Mouse (Mus musculus) midbrain, embryonic 11.5 days (tissue): Measurements from ENCODE around the gene Actl11. TPM values are rescaled to one million over a fixed set of nuclear protein-coding genes. Genes with fewer than 3 reads are reported as not detected.

Source experiments
- ATAC-seq: fragments of 200-750 bp; cut with Nextera tagmentation; 2 replicates; pipeline ENCODE4 v1.8.0; 2017; ENCODE audit warnings: moderate TSS enrichment, moderate library complexity; ENCODE audit not compliant: low FRiP score
- DNase-seq: peaks from one replicate; pipeline ENCODE4 v3.0.0; 2015; ENCODE audit warnings: low spot score; ENCODE audit errors: missing footprints
- H3K27ac ChIP-seq: fragments of 300-500 bp; sonication (generic); 2 replicates; pipeline ENCODE4 v1.5.1; 2014; ENCODE audit warnings: low read depth, low read length
- H3K27me3 ChIP-seq: fragments of 300-500 bp; sonication (generic); 2 replicates; pipeline ENCODE4 v1.6.1; 2014; ENCODE audit warnings: mild to moderate bottlenecking, low read length, moderate library complexity, mixed read lengths; ENCODE audit not compliant: control insufficient read depth, insufficient read depth
- H3K36me3 ChIP-seq: fragments of 300-500 bp; sonication (generic); 2 replicates; pipeline ENCODE4 v1.6.1; 2014; ENCODE audit warnings: mild to moderate bottlenecking, low read length, moderate library complexity, mixed read lengths; ENCODE audit not compliant: control insufficient read depth, insufficient read depth
- H3K4me1 ChIP-seq: fragments of 300-500 bp; sonication (generic); 2 replicates; pipeline ENCODE4 v1.6.1; 2014; ENCODE audit warnings: low read length; ENCODE audit not compliant: control insufficient read depth, insufficient read depth
- H3K4me2 ChIP-seq: fragments of 300-500 bp; sonication (generic); 2 replicates; pipeline ENCODE4 v1.6.1; 2014; ENCODE audit warnings: mild to moderate bottlenecking, moderate library complexity
- H3K4me3 ChIP-seq: fragments of 300-500 bp; sonication (generic); 2 replicates; pipeline ENCODE4 v1.5.1; 2014; ENCODE audit warnings: low read depth, low read length
- H3K9ac ChIP-seq: fragments of 300-500 bp; sonication (generic); 2 replicates; pipeline ENCODE4 v1.6.1; 2014; ENCODE audit warnings: low read length
- H3K9me3 ChIP-seq: fragments of 300-500 bp; sonication (generic); 2 replicates; pipeline ENCODE4 v1.6.1; 2016; ENCODE audit warnings: low read length; ENCODE audit not compliant: control insufficient read depth
- WGBS: fragments of 180-500 bp; shearing (Covaris S2); extraction: QIAGEN DNeasy Blood & Tissue Kit; methylation state at CpG from one replicate; pipeline ENCODE4 v1.1.7; 2014; 5-methylcytosine and 5-hydroxymethylcytosine counted together
- polyA plus RNA-seq: library from polyadenylated mRNA; unstranded; fragments of >200 nt; fragmentation: Nextera tagmentation; extraction: Ambion mirVana; gene quantifications from 2 replicates; pipeline ENCODE4 v1.2.1, GENCODE M21; 2014

Gene Actl11
- polyA plus RNA-seq, 1 experiment from 2014 or later: not detected

DNA sequence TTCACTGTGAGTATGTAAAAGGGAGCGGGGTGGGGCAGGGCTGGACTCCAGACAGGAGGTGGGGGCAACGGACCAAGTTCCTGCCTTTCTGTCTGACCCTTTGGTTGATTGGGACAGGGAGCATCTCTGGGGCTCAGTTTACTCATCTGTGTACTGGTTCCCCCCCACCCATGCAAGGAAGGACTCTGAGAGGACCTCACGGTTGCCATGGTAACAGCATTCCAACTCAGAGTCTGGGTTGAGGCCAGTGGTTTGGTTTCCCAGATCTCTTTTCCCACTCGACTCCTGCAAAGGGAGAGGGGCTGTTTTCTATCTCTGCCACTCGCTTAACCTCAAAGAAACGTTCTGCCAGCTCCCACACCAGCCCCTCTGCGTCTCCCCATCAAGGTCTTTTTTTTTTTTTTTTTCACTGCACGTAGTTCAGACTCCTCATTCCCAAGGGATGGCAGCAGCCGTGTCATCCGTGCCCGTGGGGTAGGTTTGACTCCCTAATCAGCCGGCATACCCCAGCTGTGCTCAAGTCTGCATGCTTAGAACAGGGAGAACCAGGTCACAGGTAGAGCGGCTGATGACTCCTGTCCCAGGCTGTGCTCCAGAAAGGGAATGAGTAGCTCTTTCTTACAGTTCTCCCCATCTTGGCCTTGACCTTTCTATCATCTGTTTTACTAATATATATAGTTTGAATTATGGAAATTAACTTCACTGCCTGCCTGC lies 10.2 kb upstream of the Actl11 start:
- H3K9me3 ChIP-seq: no peaks in the 10 kb centered on the region
- H3K27ac ChIP-seq: no peak overlapping the region
- no peak overlapping the region for H3K9ac ChIP-seq
- WGBS: 34% methylated on average over 13 of the region's 13 CpGs
- H3K4me2 ChIP-seq: no peak overlapping the region
- ATAC-seq (peak; percentile 40; the same call in 1 of the 2 replicates), DNase-seq (no peak)
- H3K4me1 ChIP-seq: peaks cover 11% of the 10 kb centered on the region
- no peaks in the 10 kb centered on the region for H3K27me3 ChIP-seq
- no peak overlapping the region for H3K4me3 ChIP-seq
- H3K36me3 ChIP-seq: no peaks in the 10 kb centered on the region

DNA sequence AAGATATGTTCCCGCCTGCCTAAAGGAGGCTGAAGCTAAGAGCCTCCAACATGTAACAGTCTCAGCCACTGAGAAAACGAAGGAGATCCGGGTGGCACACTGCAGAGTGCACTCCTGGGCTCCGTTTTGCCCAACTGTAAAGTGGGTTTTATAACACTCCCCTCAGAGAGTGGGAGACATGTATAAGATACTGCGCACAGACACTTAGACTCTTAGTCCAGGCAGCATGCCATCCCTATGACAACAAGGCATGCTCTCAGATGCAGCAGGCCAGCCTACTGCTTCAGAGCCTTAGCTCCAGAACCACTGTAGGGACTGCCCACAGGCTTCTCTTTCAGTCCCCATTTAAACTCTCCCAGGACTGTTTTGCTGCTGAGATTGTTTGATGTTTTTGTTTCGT lies 9.4 kb upstream of the Actl11 start:
- Histone ChIP-seq H3K4me3 (no peak overlapping the region), H3K9me3 (no peaks in the 10 kb centered on the region), H3K4me2 (no peak overlapping the region), H3K27me3 (no peaks in the 10 kb centered on the region), H3K27ac (no peak overlapping the region), H3K9ac (no peak overlapping the region), H3K4me1 (peaks cover 11% of the 10 kb centered on the region), H3K36me3 (no peaks in the 10 kb centered on the region)
- WGBS: 84% methylated on average over 6 of the region's 6 CpGs
- DNase-seq: no peak
- no peak for ATAC-seq

DNA sequence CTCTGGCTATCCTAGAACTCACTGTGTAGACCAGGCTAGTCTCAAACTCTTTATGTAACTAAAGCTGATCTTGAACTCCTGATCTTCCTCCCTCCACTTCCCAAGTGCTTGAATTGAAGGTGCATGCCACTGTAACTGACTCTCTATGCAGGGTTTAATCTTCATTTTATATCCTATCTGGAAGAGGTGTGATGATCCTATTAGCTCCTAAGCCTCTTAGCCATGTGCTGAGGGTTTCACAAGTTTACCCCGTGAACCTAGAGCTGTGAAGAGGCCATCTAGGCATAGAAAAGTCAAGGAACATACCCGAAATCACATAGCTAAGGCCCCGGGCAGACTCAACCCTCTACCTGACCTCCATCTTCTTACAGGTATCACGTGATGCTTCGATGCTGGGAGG lies 8.8 kb upstream of the Actl11 start:
- Histone ChIP-seq H3K27me3 (no peaks in the 10 kb centered on the region), H3K4me1 (peaks cover 16% of the 10 kb centered on the region), H3K4me3 (no peak overlapping the region), H3K36me3 (no peaks in the 10 kb centered on the region), H3K9ac (no peak overlapping the region), H3K9me3 (no peaks in the 10 kb centered on the region), H3K27ac (no peak overlapping the region), H3K4me2 (no peak overlapping the region)
- DNase-seq (no peak), ATAC-seq (no peak)
- 84% methylated on average over 5 of the region's 5 CpGs for WGBS

DNA sequence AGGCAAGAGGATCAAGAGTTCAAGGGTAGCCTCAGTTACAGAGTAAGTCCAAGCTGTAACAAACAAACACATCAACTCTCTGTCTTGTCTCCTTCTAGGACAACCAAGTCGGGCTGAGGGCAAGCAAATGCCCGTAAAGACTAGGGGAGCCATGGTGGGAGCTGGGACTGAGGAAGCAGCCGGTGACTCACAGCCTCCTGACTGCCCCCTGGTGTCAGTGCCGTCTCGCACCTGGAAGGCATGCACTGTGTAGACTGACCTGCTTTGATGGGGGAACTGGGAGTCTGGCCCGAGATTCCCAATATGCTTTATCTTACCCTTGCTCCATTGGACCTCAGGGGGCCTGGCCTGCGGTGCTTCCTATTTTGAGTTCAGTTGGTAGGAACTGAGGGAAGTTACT lies 5.2 kb upstream of the Actl11 start:
- WGBS: 41% methylated on average over 7 of the region's 7 CpGs
- Histone ChIP-seq H3K36me3 (no peaks in the 10 kb centered on the region), H3K4me2 (no peak overlapping the region), H3K27me3 (no peaks in the 10 kb centered on the region), H3K4me1 (peaks cover 23% of the 10 kb centered on the region), H3K4me3 (no peak overlapping the region), H3K9me3 (no peaks in the 10 kb centered on the region), H3K9ac (no peak overlapping the region), H3K27ac (no peak overlapping the region)
- ATAC-seq (no peak), DNase-seq (peak; percentile 90)

DNA sequence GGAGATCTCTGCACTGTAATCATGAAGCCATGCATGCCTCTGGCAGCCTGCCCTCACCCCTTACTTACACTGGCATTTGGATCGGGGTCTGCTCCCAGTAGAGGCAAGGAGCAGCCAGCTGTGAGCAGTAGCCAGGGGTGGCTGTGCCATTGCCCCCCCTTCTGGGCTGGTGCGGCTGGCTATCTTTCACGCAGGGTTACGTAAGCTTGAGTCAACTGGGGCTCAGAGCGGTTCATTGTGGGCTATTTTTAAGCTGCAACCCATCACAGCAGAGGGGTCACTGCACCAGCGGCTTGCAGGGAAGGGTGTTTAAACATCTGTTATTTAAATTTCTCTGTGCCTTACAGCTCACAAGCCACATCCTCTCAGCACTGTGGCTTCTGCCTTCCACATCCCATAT lies 4.3 kb upstream of the Actl11 start:
- 39% methylated on average over 6 of the region's 6 CpGs for WGBS
- H3K9ac ChIP-seq: no peak overlapping the region

DNA sequence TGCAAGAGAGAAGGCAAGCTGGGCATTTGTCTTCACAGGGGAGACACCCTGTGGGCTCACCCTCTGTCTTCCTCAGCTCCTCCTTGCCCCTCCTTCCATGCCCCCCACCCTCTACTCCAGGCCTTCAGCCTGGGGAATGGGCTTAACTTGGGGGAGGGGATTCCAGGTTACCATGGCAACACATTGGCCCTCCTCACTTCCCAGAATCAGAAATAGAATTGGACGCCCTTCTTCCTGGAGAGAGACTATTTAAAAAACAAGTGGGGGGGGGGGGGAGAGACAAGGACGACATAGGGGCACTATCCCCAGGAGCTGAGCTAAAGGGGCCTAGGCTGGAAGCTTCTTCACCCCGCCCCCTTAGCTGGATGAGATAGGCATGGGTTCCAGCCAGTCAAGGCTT lies 3.0 kb upstream of the Actl11 start:
- 19% methylated on average over 3 of the region's 3 CpGs for WGBS
- DNase-seq: peak; percentile 87

More for the DNA sequence above, 4.3 kb upstream of the Actl11 start:
- DNase-seq (peak; percentile 89), ATAC-seq (0 out of 2 replicates have a peak, but pooled peaks have one; percentile 25)
- Histone ChIP-seq H3K4me2 (no peak overlapping the region), H3K27me3 (no peaks in the 10 kb centered on the region), H3K9me3 (no peaks in the 10 kb centered on the region), H3K4me3 (no peak overlapping the region), H3K36me3 (no peaks in the 10 kb centered on the region), H3K27ac (no peak overlapping the region), H3K4me1 (peaks cover 18% of the 10 kb centered on the region)

DNA sequence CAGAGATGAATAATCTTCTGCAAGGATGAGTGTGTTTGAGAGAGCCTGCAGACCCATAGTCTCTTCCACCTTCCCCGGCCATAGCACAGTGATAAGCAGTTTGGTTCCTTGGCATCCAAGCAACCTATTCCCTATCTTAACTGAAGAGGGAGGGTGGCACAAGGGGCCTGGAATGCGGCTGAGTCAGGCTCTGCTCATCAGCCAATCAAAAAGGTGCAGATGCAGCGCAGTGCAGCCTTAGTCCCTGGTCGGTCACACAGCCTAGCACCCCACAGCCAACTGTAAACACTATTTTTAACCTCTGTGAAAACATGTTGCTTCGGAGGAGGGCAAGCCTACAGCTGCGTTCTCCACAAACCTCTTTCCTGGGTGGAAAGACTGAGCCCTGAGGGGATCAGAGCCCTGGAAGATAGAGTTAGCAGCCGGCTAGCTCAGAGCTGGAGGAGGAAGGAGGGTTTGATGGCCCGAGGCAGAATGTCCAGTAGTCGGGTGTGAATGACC lies 1.3 kb upstream of the Actl11 start:
- ATAC-seq (no peak), DNase-seq (no peak)
- no peaks in the 10 kb centered on the region for H3K27me3 ChIP-seq
- H3K4me2 ChIP-seq: no peak overlapping the region
- H3K9me3 ChIP-seq: no peaks in the 10 kb centered on the region
- H3K9ac ChIP-seq: no peak overlapping the region
- 66% methylated on average over 9 of the region's 9 CpGs for WGBS
- peaks cover 18% of the 10 kb centered on the region for H3K4me1 ChIP-seq
- H3K27ac ChIP-seq: no peak overlapping the region
- H3K36me3 ChIP-seq: no peaks in the 10 kb centered on the region
- H3K4me3 ChIP-seq: no peak overlapping the region

More for the DNA sequence above, 3.0 kb upstream of the Actl11 start:
- Histone ChIP-seq H3K4me3 (no peak overlapping the region), H3K36me3 (no peaks in the 10 kb centered on the region), H3K4me2 (no peak overlapping the region), H3K27ac (no peak overlapping the region), H3K27me3 (no peaks in the 10 kb centered on the region), H3K9ac (no peak overlapping the region), H3K4me1 (peaks cover 18% of the 10 kb centered on the region), H3K9me3 (no peaks in the 10 kb centered on the region)
- peak; percentile 62 for ATAC-seq

DNA sequence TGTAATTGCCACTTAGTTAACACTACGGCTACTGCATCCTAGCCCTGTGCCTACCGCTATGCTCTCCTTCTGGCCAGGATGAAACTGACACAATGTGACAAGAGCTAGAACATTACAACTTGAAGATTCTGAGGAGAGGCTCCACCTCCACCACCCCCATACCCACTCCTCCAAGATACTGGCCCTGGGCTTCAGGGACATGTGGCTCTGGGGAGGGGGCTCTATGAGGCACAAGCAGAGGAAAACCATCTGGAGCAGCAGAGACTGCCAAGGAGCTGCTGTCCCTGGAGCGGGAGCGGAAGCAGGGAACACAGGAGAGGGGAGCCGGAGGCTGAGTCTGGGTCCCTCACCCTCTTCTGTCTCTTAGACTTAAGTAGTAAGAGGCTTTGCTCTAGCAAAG lies 520 bp upstream of the Actl11 start:
- no peak for DNase-seq
- H3K36me3 ChIP-seq: no peaks in the 10 kb centered on the region
- no peak overlapping the region for H3K9ac ChIP-seq
- WGBS: 87% methylated on average over 5 of the region's 5 CpGs
- H3K4me3 ChIP-seq: no peak overlapping the region
- H3K4me1 ChIP-seq: peaks cover 18% of the 10 kb centered on the region
- no peak for ATAC-seq
- no peaks in the 10 kb centered on the region for H3K9me3 ChIP-seq
- H3K27ac ChIP-seq: no peak overlapping the region
- H3K4me2 ChIP-seq: no peak overlapping the region
- H3K27me3 ChIP-seq: no peaks in the 10 kb centered on the region

DNA sequence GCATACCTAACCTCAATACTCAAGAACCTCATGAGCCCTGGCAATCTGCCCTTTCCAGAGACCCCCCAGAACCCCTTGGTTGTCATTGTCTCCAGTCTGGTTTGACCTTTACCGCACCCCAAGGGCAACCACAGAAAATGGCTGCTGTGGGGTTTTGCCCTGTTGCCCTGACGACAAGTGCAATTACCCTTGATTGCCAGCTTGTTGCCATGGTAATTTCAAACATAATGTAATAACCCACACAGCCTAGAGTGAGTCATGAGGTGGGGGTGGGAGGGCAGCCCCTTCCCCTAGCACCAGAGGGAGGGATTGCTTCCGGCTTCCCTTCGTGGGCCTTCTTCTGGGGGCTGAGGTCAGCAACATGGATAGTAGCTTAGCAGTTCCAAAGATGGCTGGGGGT lies 4.0 kb downstream of the Actl11 start:
- Histone ChIP-seq H3K9me3 (no peaks in the 10 kb centered on the region), H3K4me3 (no peak overlapping the region), H3K4me2 (no peak overlapping the region), H3K27ac (no peak overlapping the region), H3K27me3 (0 out of 2 replicates have a peak, but pooled peaks cover 2% of the 10 kb centered on the region), H3K9ac (no peak overlapping the region), H3K36me3 (no peaks in the 10 kb centered on the region), H3K4me1 (peaks cover 15% of the 10 kb centered on the region)
- no peak for DNase-seq
- WGBS: 74% methylated on average over 4 of the region's 4 CpGs
- ATAC-seq: no peak
